Mouse (Mus musculus) brain, embryonic 14.5 days (tissue): Measurements from ENCODE around the gene Tas2r131.

Source experiments
- CTCF ChIP-seq: fragments of 200-500 bp; IDR thresholded peaks from 2 replicates; pipeline ENCODE4 v1.5.1; 2012; ENCODE audit warnings: inconsistent platforms, mild to moderate bottlenecking, moderate library complexity, borderline replicate concordance; ENCODE audit not compliant: insufficient read depth, insufficient read length; ENCODE audit errors: extremely low read depth
- POLR2A ChIP-seq: fragments of 200-500 bp; IDR thresholded peaks from 2 replicates; pipeline ENCODE4 v1.6.1; 2012; ENCODE audit warnings: mild to moderate bottlenecking, inconsistent platforms, borderline replicate concordance; ENCODE audit not compliant: poor library complexity, insufficient read depth, insufficient read length, severe bottlenecking; ENCODE audit errors: extremely low read depth

DNA sequence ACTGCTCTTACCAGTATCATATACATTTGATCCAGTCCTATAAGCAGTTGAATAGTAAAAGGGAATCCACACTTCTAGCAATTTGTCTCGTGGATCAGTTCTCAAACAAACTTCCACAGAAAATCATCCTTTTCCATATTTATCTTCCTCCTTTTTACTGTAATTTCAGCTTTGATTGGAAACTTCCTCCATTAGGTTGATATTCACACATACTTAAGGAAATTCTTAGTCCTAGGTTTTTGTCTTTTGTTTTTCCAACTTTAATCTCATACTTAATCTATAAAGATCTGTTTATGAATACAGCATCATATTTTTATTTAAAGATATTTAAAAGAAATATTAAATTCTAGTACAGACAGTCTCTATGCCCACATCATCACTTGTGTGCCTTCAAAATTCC, at the start of gene Tas2r131:
- TF ChIP-seq POLR2A (no peak), CTCF (no peak)
